Mouse (Mus musculus) lung, embryonic 14.5 days (tissue): ENCODE data around the gene Phlda3. TPM values are rescaled to one million over a fixed set of nuclear protein-coding genes. Genes with fewer than 3 reads are reported as not detected.

Experiments
- ATAC-seq: fragments of 200-750 bp; cut with Nextera tagmentation; 2 replicates; pipeline ENCODE4 v1.8.0; 2017; ENCODE audit warnings: mild to moderate bottlenecking, moderate TSS enrichment, moderate library complexity; ENCODE audit not compliant: insufficient read depth
- DNase-seq: peaks from one replicate; pipeline ENCODE4 v3.0.0-alpha.2; 2015
- H3K27ac ChIP-seq: fragments of 300-500 bp; sonication (generic); 2 replicates; pipeline ENCODE4 v1.5.1; 2014; ENCODE audit warnings: low read depth, mild to moderate bottlenecking, moderate library complexity
- H3K27me3 ChIP-seq: fragments of 300-500 bp; sonication (generic); 2 replicates; pipeline ENCODE4 v1.6.1; 2014; ENCODE audit warnings: low read length, control low read depth; ENCODE audit not compliant: insufficient read depth
- H3K36me3 ChIP-seq: fragments of 300-500 bp; sonication (generic); 2 replicates; pipeline ENCODE4 v1.6.1; 2014; ENCODE audit warnings: control low read depth; ENCODE audit not compliant: insufficient read depth
- H3K4me1 ChIP-seq: fragments of 300-500 bp; sonication (generic); 2 replicates; pipeline ENCODE4 v1.6.1; 2014; ENCODE audit warnings: antibody characterized with exemption, control low read depth; ENCODE audit not compliant: insufficient read depth
- H3K4me2 ChIP-seq: fragments of 300-500 bp; sonication (generic); 2 replicates; pipeline ENCODE4 v1.6.1; 2014; ENCODE audit warnings: mild to moderate bottlenecking
- H3K4me3 ChIP-seq: fragments of 300-500 bp; sonication (generic); 2 replicates; pipeline ENCODE4 v1.5.1; 2014; ENCODE audit warnings: low read depth, low read length
- H3K9ac ChIP-seq: fragments of 300-500 bp; sonication (generic); 2 replicates; pipeline ENCODE4 v1.6.1; 2014
- H3K9me3 ChIP-seq: fragments of 300-500 bp; sonication (generic); 2 replicates; pipeline ENCODE4 v1.6.1; 2016; ENCODE audit warnings: low read depth, low read length, control low read depth
- CTCF ChIP-seq: IDR thresholded peaks from 2 replicates; pipeline ENCODE4 v1.5.1; 2016; ENCODE audit warnings: antibody characterized with exemption, low read depth
- WGBS: fragments of 180-500 bp; shearing (Covaris S2); extraction: QIAGEN DNeasy Blood & Tissue Kit; methylation state at CpG from one replicate; pipeline ENCODE4 v1.1.7; 2014; 5-methylcytosine and 5-hydroxymethylcytosine counted together
- polyA plus RNA-seq: library from polyadenylated mRNA; unstranded; fragments of >200 nt; fragmentation: Nextera tagmentation; extraction: Ambion mirVana; gene quantifications from 2 replicates; pipeline ENCODE4 v1.2.1, GENCODE M21; 2014

Phlda3 gene
- polyA plus RNA-seq, 1 experiment from 2014 or later, result 79.5 TPM

- Histone ChIP-seq H3K27ac (no peak overlapping the region), H3K9me3 (no peaks in the 10 kb centered on the region), H3K9ac (no peak overlapping the region), H3K4me3 (no peak overlapping the region), H3K4me2 (no peak overlapping the region), H3K4me1 (no peaks in the 10 kb centered on the region), H3K27me3 (no peaks in the 10 kb centered on the region), H3K36me3 (peaks cover 5% of the 10 kb centered on the region; the same call in 1 of the 2 replicates)
- TF ChIP-seq CTCF, result no peak
- 60% methylated on average over 8 of the region's 8 CpGs for WGBS
- ATAC-seq, result no peak
- no peak for DNase-seq
Measured at GRCm38 (mm10) chr1:135757287-135757686, 8.6 kb upstream of the Phlda3 start.

DNA sequence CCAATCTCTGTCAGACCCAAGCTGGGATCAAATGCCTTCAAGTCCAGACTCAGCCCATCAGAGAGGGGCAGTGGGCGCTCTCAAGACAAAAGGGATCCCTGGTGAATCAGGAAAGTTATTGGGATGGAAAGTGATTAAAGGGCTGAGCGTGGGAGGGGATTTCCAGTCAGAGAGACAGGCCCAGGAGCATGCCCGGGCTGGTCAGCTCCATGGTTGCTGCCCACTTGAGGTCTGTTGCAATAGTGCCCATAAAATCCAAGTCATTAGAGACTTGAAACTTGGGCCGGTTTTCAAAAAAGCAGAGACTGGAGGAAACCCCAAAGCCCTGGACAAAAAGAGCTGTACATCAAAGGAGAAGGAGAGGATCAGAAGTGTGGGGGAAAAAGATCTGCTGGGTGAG is 6.2 kb upstream of the Phlda3 start:
- H3K4me1 ChIP-seq, result peaks cover 8% of the 10 kb centered on the region
- no peak overlapping the region for H3K4me3 ChIP-seq
- H3K36me3 ChIP-seq, result no peaks in the 10 kb centered on the region
- no peak for TF ChIP-seq CTCF
- H3K27me3 ChIP-seq, result no peaks in the 10 kb centered on the region
- H3K27ac ChIP-seq, result no peak overlapping the region
- H3K9me3 ChIP-seq, result no peaks in the 10 kb centered on the region
- no peak overlapping the region for H3K4me2 ChIP-seq
- ATAC-seq, result no peak
- H3K9ac ChIP-seq, result no peak overlapping the region
- 68% methylated on average over 4 of the region's 4 CpGs for WGBS
- DNase-seq, result no peak

DNA sequence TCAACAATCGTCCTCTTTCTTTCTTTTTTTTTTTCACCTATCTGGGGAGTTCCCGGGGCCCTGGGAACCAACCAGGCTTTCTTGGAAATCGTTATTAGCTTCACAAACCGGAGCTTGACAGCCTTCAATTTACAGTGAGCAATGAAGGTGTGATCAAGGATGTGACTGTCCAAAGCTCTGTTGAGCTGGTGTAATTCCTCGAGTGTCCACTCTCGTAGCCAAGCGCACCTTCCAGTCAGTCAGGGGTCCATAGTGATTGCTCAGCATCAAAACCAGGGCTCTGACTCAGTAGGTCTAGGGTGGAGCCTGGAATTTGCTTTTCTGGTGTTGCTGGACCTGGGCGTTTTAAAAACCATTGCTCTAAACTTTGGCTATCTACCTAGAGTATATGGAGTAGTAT is 5.7 kb upstream of the Phlda3 start:
- H3K27ac ChIP-seq, result no peak overlapping the region

GRCm38 (mm10) chr1:135761728-135762127 is 4.2 kb upstream of the Phlda3 start:
- Histone ChIP-seq H3K27me3 (no peaks in the 10 kb centered on the region), H3K4me3 (no peak overlapping the region), H3K36me3 (no peaks in the 10 kb centered on the region), H3K9me3 (no peaks in the 10 kb centered on the region), H3K27ac (no peak overlapping the region), H3K4me1 (peaks cover 15% of the 10 kb centered on the region), H3K9ac (no peak overlapping the region), H3K4me2 (no peak overlapping the region)
- ATAC-seq (no peak), DNase-seq (no peak)
- TF ChIP-seq CTCF, result no peak
- 74% methylated on average over 5 of the region's 5 CpGs for WGBS

More for the DNA sequence above, 5.7 kb upstream of the Phlda3 start:
- TF ChIP-seq CTCF, result peak; percentile 53
- Histone ChIP-seq H3K27me3 (no peaks in the 10 kb centered on the region), H3K4me2 (no peak overlapping the region), H3K9ac (no peak overlapping the region), H3K9me3 (no peaks in the 10 kb centered on the region), H3K4me1 (peaks cover 9% of the 10 kb centered on the region), H3K4me3 (no peak overlapping the region), H3K36me3 (no peaks in the 10 kb centered on the region)
- 55% methylated on average over 8 of the region's 8 CpGs for WGBS
- DNase-seq (no peak), ATAC-seq (no peak)

DNA sequence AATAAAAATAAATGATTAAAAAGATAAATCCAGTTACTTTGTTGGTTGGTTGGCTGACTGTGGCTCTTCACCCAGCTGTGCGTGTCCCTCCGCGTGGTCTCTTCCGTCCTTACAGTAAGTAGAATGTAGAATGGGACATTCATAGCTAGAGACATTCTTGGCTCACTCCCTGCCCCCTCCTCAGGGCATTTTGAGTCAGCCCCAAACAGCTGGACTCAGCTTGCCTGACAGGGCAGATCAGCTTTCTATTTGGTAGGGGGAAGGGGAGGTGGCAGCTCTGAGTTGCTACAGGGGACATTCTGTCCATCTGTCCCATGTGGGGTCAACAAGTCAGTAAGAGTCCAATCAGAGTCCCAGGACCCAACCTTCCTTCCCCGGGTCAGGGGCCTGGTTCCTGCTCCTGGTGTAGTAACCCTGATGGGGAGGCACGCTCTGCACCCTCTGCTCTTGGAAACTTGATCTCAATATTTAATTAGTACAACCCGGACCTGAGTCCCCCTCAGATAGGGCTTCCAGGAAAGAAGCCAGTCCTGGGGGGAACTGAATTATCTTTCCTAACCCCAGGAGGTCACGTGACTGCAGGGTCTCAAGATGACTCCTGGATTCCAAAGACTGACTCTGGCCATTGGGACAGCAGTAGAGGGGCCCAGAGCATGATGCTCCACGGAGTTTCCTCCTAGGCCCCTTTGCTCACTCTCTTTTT is 2.3 kb upstream of the Phlda3 start:
- no peak overlapping the region for H3K9ac ChIP-seq
- no peaks in the 10 kb centered on the region for H3K9me3 ChIP-seq
- no peak overlapping the region for H3K4me2 ChIP-seq
- no peak overlapping the region for H3K27ac ChIP-seq
- ATAC-seq (no peak), DNase-seq (peak; percentile 68)
- no peaks in the 10 kb centered on the region for H3K27me3 ChIP-seq
- H3K4me1 ChIP-seq, result peaks cover 24% of the 10 kb centered on the region
- WGBS, result 59% methylated on average over 9 of the region's 9 CpGs
- no peak overlapping the region for H3K4me3 ChIP-seq
- TF ChIP-seq CTCF, result no peak
- H3K36me3 ChIP-seq, result peaks cover 6% of the 10 kb centered on the region

DNA sequence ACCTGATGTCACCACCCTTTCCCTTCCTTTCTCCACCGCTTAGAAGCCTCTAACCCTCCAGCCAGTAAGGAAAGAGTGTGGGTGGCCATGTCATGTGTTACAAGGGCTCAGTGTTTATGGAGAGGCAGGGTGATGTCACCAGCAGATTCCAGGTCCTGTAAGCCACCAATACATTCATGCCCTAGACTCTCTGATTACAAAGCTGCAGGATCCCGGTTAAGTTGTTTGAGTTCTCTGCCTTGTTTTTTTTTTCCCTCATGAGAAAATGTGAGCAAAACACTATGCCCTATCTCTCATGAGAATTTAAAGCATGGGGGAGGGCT is 1.8 kb upstream of the Phlda3 start:
- Histone ChIP-seq H3K36me3 (peaks cover 12% of the 10 kb centered on the region), H3K4me3 (no peak overlapping the region), H3K4me2 (no peak overlapping the region), H3K9ac (no peak overlapping the region), H3K27ac (no peak overlapping the region), H3K4me1 (peaks cover 27% of the 10 kb centered on the region), H3K27me3 (no peaks in the 10 kb centered on the region), H3K9me3 (no peaks in the 10 kb centered on the region)
- DNase-seq (no peak), ATAC-seq (no peak)
- 46% methylated on average over 2 of the region's 2 CpGs for WGBS
- TF ChIP-seq CTCF, result no peak

DNA sequence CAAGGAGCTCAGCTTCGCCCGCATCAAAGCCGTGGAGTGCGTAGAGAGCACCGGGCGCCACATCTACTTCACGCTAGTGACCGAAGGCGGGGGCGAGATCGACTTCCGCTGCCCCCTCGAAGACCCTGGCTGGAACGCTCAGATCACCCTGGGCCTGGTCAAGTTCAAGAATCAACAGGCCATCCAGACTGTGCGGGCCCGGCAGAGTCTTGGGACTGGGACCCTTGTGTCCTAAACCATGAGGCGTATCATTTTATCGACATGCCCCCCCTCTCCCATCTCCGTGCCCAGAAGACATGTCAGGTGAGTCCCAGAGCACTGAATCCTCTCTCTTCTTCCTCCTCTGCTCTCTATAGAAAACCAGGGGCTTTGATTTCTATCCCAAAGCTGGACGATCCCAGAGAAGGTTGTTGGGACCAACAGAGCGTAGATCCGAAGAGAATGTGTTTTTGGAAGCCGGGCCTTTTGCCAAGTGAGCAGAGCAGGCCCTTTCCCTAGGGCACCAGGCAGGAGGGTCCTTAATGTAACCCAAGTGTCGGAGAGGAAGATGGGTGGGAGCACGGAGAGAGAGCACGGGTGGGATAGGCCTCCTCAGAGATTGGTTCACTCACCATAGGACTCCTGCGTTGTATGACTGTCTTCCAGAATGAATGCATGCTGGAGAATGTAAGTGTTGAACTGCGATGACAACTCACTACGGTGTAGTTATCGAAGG is 830 bp downstream of the Phlda3 start:
- 11% methylated on average over 30 of the region's 30 CpGs for WGBS
- peaks cover 22% of the 10 kb centered on the region for H3K36me3 ChIP-seq
- H3K4me1 ChIP-seq, result peaks cover 27% of the 10 kb centered on the region
- peak; percentile 11 for ATAC-seq
- H3K27ac ChIP-seq, result peak overlapping the region; percentile 95
- H3K9me3 ChIP-seq, result no peaks in the 10 kb centered on the region
- H3K4me2 ChIP-seq, result peak overlapping the region; percentile 84
- peak; percentile 41 for DNase-seq
- no peaks in the 10 kb centered on the region for H3K27me3 ChIP-seq
- H3K4me3 ChIP-seq, result peak overlapping the region; percentile 78
- TF ChIP-seq CTCF, result no peak
- peak overlapping the region; percentile 94 for H3K9ac ChIP-seq
